Mouse (Mus musculus) testis, postnatal 14 days (tissue): ENCODE measurements around the gene Ano1.

Experiments used
- DNase-seq: peaks from one replicate; pipeline ENCODE4 v3.0.0; 2021; ENCODE audit warnings: low spot score

Gene Ano1

DNA sequence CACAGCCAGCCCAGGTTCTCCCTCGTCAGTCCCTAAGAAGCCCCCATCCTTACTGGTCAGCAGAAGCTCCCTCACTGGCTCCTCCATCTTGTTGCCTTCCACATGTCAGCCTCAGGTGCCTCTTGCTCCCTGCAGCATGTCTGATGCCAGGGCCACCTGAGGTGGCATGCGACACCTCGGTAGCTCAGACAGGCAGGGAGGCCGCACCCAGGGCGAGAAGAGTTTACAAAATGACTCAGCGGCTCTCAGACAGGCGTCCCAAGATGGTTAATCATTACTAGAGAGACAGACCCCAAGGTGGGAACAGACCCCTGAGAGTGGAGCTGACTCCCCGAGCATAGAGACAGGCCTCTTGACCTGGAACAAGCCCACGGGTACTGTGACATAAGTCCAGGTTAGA lies at the start of gene Ano1:
Gene Ano1 (minus strand): TSS at position 142 of the 400 bp plus-strand sequence.
- no peak for DNase-seq

DNA sequence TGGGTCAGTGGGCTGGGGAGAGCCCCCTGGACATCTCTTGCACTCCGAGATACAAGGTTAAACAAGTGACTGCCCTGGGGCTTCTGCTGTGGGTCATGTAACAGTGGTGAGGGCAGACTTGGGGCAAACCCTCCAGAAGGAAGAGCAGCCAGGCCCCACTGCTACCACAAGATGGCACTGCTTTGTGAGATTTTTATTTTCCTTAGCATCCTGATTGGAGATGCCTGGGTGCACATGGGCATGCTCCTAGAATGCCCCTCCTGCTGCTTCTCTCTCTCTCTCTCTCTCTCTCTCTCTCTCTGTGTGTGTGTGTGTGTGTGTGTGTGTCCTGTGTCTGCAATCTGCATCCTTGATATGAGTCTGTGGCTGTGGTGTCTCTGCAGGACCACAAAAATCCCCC lies 46.7 kb upstream of the Ano1 start:
- no peak for DNase-seq

DNA sequence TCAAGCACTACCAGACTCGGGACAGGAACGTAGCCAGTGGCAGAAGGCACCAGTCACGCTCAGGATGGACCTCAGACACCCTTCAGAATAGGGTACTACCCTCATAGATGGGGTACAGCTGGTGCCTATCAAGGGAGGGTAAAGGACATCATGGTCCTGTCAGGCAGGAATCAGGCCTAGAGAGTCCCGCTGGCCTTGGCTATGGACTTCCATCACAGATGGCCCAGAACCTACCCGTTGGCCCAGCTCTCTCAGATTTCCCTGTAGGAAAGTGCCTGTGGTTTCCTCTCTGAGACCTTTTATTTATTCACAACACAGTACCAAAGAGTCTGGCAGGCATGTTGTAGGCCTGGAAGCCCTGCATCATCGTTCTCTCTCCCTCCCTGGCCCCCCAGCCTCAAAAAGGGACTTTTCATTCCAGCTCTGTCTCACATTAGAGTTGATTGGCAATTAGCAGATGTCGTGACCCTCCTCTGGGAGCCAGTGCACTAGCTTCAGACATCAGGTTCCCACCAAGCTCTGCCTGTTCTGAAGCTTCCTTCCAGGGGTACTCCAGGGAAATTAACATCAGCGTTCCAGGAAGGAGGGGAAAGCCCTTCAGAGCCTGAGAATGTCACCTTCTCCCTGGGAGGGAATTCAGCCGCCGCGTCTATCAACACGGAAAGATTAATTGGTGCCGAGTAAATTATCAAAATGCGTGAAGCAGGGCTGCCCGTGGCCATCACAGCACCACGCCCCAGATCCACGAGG lies 45.4 kb upstream of the Ano1 start:
- no peak for DNase-seq

DNA sequence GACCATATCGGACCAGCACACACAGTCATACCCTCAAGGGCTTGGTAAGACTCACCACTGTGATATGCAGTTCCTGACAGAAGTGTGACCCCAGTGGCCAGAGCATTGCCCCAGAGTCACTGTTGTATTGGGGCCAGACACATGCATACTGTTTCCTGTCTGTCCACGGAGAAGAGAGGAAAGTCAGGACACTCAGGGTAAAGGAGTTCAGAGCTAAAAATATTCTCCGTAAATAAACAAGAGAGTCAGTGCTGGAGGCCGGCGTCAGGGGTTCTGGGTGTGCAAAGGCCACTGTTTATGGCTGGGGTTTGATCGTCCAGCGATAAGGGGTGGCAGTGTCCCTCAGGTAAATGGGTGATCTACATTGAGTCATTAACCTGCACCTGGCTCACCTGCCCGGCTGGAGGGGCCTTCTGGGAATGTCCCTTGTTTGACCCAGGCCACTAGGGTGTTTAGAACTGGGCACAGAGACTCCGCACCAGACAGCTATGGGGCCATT lies 44.3 kb upstream of the Ano1 start:
- no peak for DNase-seq

DNA sequence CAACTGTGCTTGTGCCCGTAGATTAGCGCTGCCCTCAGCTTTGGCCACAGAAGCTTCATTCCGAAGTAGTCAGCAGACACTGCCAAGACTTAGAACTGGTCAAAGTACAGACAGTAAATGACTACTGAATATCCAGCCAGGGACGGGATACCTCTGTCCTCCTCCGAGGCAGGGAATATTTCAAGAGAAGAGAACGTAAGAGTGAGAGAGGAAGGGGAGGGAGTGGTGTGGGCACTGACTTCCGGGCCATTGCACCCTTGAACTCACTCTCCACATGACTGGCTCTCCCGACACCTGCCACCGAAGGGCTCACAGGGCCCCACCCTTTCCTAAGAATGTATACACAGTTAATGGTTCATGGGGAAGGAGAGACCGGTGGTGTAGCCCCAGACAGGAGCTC lies 41.5 kb upstream of the Ano1 start:
- no peak for DNase-seq

DNA sequence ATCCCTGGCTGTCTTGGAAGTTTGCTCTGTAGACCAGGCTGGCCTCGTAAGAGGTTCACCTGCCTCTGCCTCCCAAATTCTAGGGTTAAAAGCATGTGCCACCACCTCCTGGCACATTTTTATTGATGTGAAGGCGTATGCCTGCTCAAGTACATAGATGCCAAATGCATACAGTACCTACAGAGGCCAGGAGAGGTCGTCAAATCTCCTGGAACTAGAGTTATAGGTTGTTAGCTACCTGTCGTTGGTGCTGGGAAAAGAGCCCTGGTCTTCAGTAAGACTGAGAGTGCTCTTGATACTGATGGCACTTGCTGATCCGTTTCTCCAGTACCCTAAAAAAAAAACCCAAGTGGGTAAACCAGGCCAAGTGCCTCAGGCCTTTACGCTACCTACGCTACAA lies 39.7 kb upstream of the Ano1 start:
- DNase-seq: no peak

DNA sequence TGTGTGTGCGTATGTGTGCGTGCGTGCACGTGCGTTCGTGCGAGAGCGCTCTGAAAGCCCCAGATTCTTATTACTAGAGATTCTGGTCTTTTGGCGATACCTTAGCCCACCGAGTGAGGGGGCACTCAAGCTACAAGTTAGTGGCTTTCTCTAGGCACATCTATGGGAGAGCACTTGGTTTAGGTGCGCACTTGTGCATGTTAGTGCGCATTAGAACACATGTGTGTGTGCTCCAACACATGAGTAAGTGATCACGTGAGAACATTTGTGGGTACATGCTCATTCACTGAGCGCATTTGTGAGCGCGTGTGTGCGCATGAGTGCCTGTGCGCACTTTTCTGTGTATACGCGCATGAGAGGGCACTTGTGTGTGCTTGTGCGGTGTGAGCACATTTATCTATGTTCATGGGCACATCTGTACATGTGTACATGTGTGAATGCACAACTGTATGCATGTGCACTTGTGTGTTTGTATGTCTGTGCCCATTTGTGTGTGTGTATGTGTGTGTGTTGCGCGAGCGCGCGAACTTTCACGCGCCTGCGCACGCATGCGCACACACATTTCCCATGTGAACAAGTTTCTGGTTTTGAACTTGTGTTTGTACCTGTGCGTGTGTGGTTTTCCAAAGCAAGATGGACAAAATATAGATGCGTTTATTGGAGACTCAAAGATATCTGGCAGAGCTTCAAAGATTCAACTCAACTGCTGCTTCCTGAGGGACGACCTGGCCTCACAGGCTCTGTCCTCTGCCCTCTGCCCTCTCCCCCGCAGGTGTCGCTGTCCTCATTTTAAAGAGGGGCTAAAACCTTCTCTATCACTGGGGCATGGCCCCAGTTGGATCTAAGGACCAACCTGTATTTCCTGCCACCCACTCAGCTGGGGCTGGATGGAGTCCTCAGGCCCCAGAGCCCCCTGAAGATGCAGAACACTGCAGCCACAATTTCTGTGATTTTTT lies 38.1 kb upstream of the Ano1 start:
- DNase-seq: no peak

DNA sequence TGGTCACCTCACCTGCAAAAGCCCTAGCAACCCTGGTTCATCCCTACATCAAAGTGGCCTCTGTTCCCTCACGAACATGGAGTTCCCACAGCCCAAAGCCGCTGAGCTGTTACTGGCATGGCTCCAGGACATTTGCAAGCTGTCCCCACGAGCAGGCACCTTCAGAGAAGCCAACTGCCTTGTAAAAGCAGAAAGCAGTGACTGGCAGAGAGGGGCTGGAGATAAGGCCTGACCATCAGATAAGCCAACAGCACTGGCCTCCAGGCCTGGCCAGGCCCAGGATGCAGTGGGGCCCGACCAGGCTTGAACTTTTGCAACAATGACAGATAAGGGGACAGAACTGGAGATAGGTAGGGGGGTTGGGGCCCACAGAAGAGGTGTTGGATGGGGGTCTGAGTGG lies 36.9 kb upstream of the Ano1 start:
- peak; percentile 41 for DNase-seq

DNA sequence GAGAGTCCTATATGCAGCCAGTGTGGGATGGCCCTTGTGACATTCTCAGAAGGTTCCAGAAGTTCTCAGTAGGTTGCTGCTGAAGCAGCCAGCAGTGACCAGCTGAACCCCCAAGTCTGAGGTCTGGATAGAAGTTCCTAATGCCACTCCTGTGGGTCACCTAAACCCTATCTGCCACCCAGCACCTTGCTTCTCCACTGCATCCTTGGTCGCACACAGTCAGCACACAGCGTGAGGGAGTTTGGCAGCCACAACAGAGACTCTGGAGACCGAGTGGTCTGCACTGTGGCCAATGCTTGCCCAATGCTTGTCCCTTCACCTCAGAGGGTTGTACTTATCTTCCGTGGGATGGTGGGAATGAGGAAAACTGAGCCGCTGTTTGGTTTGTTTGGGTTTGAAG lies 35.7 kb upstream of the Ano1 start:
- DNase-seq: no peak

DNA sequence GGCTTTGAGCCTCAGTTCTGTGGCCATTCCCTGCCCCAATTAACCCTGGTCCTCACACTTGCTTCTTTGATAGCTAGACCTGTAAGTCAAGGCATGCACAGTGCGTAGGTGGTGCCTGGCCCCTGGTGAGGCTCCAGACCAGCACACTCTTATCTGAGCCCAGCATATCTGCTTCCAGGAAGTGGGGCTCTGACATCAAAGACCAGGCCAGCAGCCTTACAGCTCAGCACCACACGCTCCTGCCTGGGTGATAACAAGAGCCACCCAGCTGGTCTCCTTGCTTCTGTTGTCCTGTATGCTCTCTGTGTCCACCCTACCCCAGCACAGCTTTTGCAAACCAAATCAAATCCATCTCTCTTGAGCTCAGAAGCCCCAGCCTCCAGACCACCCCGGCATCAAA lies 34.8 kb upstream of the Ano1 start:
- DNase-seq: no peak

DNA sequence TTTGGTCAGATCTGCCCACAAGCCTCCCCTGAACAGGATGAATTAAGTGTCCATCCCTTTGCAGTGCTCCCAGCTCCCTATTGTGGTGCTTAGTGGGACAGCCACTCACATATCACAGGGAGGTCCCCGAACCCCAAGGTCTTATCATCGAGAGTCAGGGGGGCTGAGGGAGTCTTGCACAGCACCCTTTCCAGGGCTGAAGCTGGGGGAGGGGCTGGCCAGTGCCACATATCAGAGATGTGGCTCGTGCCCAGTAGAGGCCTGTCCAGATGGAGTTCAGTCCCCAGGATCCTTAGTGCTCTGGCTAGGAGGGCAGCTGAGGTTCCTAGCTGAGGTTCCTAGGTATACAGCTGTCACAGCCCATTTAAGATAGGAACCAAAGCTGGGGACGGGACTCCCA lies 32.4 kb upstream of the Ano1 start:
- no peak for DNase-seq

DNA sequence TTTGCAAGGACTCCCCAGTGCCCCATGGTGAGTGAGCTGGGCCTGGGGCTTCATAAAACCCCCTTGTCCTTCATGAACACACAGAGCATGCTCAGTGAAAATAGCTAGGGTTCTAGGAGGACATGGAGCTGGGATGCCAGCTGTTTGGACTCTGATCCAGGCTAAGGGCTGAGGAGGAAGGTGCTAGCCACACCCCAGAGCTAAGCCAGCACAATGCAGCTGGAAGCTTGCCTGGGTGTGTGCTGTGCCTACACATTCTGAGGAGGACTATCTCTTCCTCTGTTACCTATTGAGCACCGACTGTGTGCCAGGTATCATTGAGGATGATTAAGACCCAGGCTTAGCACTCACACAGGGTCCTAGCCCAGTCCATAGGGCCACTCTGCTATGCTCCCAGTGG lies 30.6 kb upstream of the Ano1 start:
- DNase-seq: no peak

DNA sequence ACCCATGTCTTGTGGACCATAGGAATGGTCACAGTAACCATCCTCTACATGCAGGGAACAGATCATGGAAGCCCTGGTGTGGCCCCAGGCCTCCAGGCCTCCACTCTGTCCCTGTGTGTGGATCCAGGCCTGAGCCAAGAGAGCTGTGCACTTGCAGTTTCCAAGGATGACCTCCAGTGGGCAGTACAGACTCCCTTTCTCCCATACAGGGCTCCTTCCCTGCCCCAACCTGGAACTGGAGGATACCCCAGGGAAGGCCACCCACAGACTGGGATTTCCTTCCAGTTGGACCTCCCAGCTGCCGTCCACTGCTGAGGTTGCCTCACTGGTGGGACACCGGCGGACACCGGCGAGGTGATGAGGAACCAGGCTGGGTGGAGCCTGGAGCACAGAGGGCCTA lies 29.6 kb upstream of the Ano1 start:
- DNase-seq: no peak

DNA sequence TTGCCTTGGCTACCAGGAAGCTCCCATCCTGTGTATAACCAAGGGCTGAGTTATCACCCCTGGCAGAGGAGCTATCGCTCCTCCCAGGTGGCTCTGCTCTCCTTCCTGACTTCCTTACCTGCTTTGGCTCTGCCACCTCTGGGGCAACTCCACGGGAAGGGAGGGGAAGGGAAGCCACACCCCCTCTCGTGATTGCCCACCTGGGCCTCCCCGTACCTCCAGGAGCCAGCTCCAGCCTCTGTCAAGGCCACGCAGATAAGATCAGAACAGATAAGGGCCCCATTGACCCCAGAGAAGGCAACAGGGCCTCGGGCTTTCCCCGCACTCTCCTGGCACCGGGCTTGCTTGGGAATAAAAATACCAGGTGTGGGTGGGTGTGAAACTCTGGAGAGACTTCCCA lies 28.4 kb upstream of the Ano1 start:
- DNase-seq: no peak

DNA sequence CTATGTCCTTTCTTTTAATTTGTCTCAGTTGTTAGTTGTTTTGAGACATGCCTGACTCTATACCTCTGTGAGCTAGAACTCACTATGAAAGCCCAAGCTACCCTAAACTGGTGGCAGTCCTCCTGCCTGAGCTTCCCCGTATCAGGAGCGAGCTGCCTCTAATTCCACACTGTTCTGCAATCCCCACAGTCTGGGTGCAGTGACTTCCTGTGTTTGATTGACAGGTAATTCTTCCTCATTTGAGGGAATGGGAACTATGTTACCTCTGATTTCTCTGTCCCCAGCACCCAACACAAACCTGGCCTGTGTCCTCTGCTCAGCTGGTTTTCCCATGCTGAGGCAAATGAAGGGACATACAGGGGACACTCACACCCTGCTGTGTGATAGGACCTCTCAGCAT lies 27.9 kb upstream of the Ano1 start:
- no peak for DNase-seq

DNA sequence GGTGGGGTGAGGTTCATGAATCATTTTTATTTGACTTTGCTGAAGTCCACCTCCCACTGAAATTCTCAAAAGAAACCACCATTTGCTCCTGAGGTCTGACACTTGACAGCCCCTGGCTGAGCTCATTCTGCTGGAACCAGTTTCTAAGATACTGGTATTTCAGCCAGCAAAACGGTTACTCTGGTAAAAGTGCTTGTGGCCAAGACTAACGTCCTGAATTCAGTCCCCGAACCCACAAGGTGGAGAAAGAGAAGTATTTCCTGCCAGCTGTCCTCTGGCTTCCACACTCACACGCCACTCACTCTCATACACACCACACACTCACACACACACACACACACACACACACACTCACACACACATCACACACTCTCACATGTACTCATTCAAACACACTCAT lies 26.0 kb upstream of the Ano1 start:
- DNase-seq: no peak

DNA sequence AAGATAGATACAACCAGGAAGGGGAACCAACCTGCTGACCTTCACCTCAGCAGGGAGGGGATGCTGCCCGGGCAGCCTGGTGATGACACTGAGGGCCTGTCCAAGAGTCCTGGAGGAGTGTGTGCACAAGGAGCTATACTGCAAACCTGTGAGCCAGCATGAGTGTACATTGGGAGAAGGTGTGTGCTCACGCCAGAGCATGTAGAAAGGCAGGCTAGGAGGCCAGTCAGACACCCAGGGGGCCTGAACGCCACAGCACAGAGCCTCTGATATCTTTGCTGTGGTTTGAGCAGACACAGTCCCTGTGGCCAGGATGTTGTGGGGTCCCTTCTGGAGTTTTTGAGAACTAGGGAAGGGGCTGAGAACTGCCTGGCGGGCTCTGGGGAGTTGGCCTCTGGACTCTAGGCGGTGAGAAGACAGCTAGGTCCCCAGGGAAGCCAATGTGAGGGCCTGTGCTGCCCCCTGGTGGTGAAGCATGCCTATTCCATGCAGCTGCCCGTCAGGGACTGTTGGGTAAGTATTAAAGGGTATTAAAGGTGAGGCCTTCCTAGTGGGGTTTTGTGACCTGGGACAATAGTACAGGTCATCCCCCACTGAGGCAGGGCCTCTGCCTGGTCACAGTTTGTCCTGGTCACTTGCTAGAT lies 24.2 kb upstream of the Ano1 start:
- DNase-seq: peak; percentile 80

DNA sequence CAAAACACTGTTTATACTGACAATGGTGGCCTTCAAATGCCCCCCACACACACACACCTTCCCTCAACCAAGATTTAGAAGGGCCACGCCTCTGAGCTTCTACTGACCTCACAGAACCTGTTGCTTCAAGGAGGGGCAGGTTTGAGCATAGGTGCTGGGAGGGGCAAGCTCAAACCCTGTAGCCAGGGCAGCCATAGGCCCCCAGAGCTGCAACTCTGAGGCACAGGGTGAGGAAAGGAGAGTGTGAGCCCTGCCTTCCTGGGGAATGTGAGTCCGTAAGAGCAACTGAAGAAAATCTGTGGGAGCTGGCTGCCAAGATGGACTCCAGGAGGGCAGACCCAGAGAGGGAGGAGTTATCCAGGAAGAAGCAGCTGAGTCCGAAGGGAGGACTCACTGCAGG lies 23.4 kb upstream of the Ano1 start:
- DNase-seq: no peak

DNA sequence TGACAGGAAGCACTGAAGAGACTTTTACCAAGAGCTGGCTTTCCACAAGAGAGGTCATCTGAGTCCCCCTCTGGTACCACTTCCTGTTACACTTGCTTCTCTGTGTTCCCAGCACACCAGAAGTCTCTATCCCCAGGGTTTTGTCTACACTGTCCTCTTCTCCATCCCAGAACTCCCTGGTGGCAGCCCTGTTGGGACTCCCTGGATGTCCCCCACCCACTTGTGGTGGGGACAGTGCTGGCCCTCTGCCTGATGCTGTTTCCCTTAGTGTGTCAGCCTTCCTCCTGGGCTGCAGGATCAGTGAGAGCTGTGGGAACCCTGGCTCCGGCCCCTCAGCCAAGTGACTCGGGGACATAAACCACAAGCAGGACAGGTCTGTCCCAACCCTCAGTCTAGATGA lies 22.5 kb upstream of the Ano1 start:
- no peak for DNase-seq

DNA sequence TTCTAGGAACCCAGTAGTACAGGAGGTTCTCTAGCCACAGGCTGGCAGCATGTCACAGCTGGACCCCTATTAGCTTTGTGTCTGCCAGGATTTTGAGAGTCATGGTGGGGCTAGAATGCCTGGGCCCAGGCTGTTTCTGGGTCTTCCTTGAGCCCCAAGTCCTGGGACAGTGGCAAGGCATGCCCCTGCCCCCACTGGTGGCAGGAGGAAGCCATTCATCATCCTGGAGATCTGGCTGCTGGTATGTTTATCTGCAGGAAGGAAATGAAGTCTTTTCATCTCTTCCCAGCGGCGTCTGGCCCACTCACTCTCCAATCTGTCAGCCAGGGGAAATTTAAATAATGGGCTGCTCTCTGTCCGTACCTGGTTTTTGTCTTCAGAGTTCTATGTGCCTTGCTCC lies 18.3 kb upstream of the Ano1 start:
- DNase-seq: no peak

DNA sequence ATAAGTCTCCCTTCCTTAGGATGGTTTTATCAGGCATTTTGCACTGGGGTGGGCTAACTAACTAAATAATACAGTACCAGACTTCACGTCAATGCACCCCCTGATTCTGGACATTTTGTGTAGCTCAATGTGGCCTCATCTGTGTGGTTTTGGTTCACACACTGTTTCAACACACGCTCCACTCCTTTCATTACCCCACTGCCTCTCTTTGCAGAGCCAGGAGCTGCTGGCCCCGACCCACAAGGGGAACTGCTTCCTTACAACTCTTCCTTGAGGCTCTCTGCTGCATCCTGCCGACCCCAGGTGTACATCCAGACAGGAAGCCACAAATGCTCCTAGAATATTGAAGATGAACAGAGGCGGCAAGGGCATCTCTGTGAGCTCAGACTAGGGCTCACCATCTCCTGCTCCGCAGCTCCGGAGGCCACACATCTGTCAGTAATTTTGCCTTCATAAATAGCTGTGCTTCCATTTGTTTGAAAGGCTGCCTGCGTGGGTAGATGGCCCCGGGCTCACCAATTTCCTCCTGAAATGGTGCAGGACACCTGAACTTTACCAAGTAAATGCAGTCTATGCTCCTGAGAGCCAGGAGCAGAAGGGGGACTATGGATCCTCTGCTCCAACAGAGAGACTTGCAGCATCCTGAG lies 17.8 kb upstream of the Ano1 start:
- no peak for DNase-seq

DNA sequence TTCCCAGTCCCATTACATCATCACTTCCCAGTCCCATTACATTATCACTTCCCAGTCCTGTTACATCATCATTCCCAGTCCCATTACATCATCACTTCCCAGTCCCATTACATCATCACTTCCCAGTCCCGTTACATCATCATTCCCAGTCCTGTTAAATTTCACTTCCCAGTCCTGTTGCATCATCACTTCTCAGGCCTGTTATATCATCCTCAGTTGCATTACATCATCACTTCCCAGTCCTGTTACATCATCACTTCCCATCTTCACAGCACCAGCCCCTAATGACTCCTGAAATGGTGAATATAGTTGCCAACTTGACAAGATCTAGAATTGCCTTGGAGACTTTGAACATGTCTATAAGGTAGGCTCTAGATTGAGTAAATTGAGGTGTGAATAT lies 17.1 kb upstream of the Ano1 start:
- DNase-seq: no peak
